Mouse (Mus musculus) adrenal gland, adult (tissue): ENCODE measurements around the gene Thrsp.

Experiments used
- DNase-seq, 2 experiments: peaks; one replicate each; pipeline ENCODE4 v3.0.0; 2022 to 2023; ENCODE audit warnings: low spot score in 1 of 2; ENCODE audit not compliant: inconsistent age in 2 of 2

Thrsp gene

DNA sequence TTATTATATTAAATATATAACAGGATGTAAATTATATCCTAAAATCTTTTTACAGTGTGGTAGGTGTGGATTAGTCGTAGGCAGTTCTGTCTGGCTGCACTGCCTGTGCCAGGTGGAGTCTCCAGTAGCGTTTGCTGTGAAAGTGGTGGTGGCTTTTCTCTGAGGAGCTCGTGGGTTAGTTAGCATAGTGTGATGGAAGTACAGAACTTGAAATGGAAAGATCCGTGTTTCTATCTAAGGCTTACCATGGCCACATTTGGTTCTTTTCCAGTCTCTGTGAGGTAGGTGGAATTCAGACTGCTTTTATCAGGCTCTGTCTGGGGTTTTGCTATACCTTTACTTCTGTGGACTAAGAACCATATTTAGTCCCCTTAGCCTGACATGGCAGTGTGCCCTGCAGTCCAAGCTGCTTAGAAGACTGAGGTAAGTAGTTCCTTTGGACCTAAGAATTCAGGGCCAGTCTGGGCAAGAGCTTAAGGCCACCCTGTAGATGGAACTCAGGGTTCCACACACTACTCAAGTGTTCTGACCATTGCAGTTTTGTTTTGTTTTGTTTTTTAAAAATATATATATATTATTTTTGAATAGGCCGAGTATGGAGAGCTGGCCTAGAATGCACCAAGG lies 36.9 kb downstream of the Thrsp start:
- no peak for DNase-seq

- no peak for DNase-seq
Measured at GRCm38 (mm10) chr7:97379304-97379703, 38.2 kb downstream of the Thrsp start.

DNA sequence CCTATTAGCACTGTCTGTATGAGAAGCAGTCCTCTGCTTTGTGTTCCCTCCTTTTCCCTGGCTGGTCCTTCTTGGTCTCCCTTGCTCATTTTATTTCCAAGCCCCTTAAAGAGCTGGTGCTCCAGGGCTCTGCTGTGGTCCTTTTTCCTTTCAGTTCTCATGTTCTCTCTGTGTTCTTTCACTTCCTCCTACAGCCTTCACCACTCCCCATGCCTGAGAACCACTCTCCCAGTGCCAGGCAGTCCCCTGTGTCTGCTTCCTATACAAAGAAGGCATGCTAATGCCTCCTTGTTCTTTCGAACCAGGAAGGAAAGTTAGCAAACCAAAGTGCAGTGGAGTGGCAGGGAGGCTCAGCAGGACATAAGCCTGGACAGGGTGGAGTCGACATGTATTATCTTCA lies 41.6 kb downstream of the Thrsp start:
- DNase-seq = no peak

- no peak for DNase-seq
Measured at GRCm38 (mm10) chr7:97375101-97375500, 42.4 kb downstream of the Thrsp start.

- no peak for DNase-seq
Measured at GRCm38 (mm10) chr7:97365887-97366286, 51.6 kb downstream of the Thrsp start.
